Mouse (Mus musculus) testis, adult 2 months (tissue): Measurements from ENCODE around the gene Phka1. TPM values are rescaled to one million over a fixed set of nuclear protein-coding genes. Genes with fewer than 3 reads are reported as not detected.
A peak's percentile ranks its signal among the peaks of the same experiment; 100 is the strongest.

Source experiments
- H3K27ac ChIP-seq: fragments of 200-500 bp; 2 replicates; pipeline ENCODE4 v1.5.1; 2012; ENCODE audit warnings: low read depth, low read length; ENCODE audit not compliant: control insufficient read depth, insufficient read depth
- H3K27me3 ChIP-seq: fragments of 200-500 bp; 2 replicates; pipeline ENCODE4 v1.6.1; 2012; ENCODE audit warnings: mild to moderate bottlenecking, low read length, moderate library complexity; ENCODE audit not compliant: control insufficient read depth, insufficient read depth
- H3K36me3 ChIP-seq: fragments of 200-500 bp; 2 replicates; pipeline ENCODE4 v1.6.1; 2012; ENCODE audit warnings: mild to moderate bottlenecking, low read length; ENCODE audit not compliant: control insufficient read depth, insufficient read depth
- H3K4me1 ChIP-seq: fragments of 200-500 bp; 2 replicates; pipeline ENCODE4 v1.6.1; 2012; ENCODE audit warnings: low read length; ENCODE audit not compliant: control insufficient read depth, insufficient read depth
- H3K4me3 ChIP-seq: fragments of 200-500 bp; 2 replicates; pipeline ENCODE4 v1.5.1; 2012; ENCODE audit warnings: low read depth, mild to moderate bottlenecking, low read length, moderate library complexity, mixed read lengths; ENCODE audit not compliant: control insufficient read depth
- CTCF ChIP-seq: fragments of 200-500 bp; IDR thresholded peaks from 2 replicates; pipeline ENCODE4 v1.5.1; 2012; ENCODE audit warnings: low read depth, mild to moderate bottlenecking, inconsistent platforms, low read length, moderate library complexity; ENCODE audit not compliant: control insufficient read depth, insufficient read depth, insufficient replicate concordance
- POLR2A ChIP-seq: fragments of 200-500 bp; IDR thresholded peaks from 2 replicates; pipeline ENCODE4 v1.6.1; 2012; ENCODE audit warnings: low read depth, mild to moderate bottlenecking, inconsistent platforms, low read length, moderate library complexity; ENCODE audit not compliant: control insufficient read depth
- polyA plus RNA-seq: library from polyadenylated mRNA; depleted of rRNA; stranded (reverse); fragments of >200 nt; gene quantifications from 2 replicates; pipeline ENCODE4 v1.2.3, GENCODE M21; 2012

The Phka1 gene
- polyA plus RNA-seq, 1 experiment, result 3.4 TPM

GRCm38 (mm10) chrX:102644573-102644951 lies 516 bp upstream of the Phka1 start:
- H3K27ac ChIP-seq, result peak overlapping the region; percentile 7; the same call in 1 of the 2 replicates
- TF ChIP-seq CTCF (no peak), POLR2A (no peak)
- H3K4me3 ChIP-seq, result peak overlapping the region; percentile 88
- no peaks in the 10 kb centered on the region for H3K27me3 ChIP-seq
- no peaks in the 10 kb centered on the region for H3K36me3 ChIP-seq
- no peaks in the 10 kb centered on the region for H3K4me1 ChIP-seq

- Histone ChIP-seq H3K36me3 (no peaks in the 10 kb centered on the region), H3K27ac (no peak overlapping the region), H3K4me1 (no peaks in the 10 kb centered on the region), H3K4me3 (no peak overlapping the region), H3K27me3 (no peaks in the 10 kb centered on the region)
- TF ChIP-seq CTCF, result no peak
- TF ChIP-seq POLR2A, result no peak
These were observed 42.8 kb downstream of the Phka1 start for GRCm38 (mm10) chrX:102601269-102601668.

GRCm38 (mm10) chrX:102588560-102588959 lies 55.5 kb downstream of the Phka1 start:
- no peaks in the 10 kb centered on the region for H3K4me1 ChIP-seq
- no peaks in the 10 kb centered on the region for H3K27me3 ChIP-seq
- H3K36me3 ChIP-seq, result no peaks in the 10 kb centered on the region
- H3K4me3 ChIP-seq, result no peak overlapping the region
- TF ChIP-seq CTCF, result no peak
- TF ChIP-seq POLR2A, result no peak
- no peak overlapping the region for H3K27ac ChIP-seq

GRCm38 (mm10) chrX:102571186-102571585 lies 72.9 kb downstream of the Phka1 start:
- H3K27me3 ChIP-seq, result no peaks in the 10 kb centered on the region
- H3K27ac ChIP-seq, result no peak overlapping the region

GRCm38 (mm10) chrX:102556906-102557305 lies 87.1 kb downstream of the Phka1 start:
- no peaks in the 10 kb centered on the region for H3K4me1 ChIP-seq
- TF ChIP-seq CTCF (no peak), POLR2A (no peak)
- H3K27me3 ChIP-seq, result no peaks in the 10 kb centered on the region
- no peaks in the 10 kb centered on the region for H3K36me3 ChIP-seq
- no peak overlapping the region; the same call in 1 of the 2 replicates for H3K27ac ChIP-seq
- H3K4me3 ChIP-seq, result no peak overlapping the region

More at GRCm38 (mm10) chrX:102571186-102571585, 72.9 kb downstream of the Phka1 start:
- no peak overlapping the region for H3K4me3 ChIP-seq
- no peaks in the 10 kb centered on the region for H3K4me1 ChIP-seq
- TF ChIP-seq POLR2A, result no peak
- TF ChIP-seq CTCF, result no peak
- H3K36me3 ChIP-seq, result no peaks in the 10 kb centered on the region

DNA sequence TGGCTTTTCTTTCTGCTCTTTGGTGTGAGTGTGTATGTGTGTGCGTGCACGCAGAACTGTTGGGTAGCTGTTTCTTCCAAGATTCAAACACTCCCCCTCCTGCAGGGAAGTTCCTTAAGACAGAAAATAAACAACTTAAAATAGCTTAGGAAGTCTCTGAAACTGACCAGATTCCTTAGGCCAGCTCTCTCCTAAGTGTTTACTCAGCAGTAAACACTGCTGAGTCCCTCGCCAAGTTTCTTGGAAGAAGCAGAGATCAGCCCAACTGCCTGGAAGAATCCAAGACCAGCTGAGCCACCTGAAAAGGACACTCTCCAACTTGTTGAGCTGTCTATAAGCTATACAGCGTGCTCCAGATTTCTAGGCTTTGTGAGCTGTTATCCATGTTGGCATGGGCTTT lies 134.8 kb downstream of the Phka1 start:
- no peaks in the 10 kb centered on the region for H3K27me3 ChIP-seq

DNA sequence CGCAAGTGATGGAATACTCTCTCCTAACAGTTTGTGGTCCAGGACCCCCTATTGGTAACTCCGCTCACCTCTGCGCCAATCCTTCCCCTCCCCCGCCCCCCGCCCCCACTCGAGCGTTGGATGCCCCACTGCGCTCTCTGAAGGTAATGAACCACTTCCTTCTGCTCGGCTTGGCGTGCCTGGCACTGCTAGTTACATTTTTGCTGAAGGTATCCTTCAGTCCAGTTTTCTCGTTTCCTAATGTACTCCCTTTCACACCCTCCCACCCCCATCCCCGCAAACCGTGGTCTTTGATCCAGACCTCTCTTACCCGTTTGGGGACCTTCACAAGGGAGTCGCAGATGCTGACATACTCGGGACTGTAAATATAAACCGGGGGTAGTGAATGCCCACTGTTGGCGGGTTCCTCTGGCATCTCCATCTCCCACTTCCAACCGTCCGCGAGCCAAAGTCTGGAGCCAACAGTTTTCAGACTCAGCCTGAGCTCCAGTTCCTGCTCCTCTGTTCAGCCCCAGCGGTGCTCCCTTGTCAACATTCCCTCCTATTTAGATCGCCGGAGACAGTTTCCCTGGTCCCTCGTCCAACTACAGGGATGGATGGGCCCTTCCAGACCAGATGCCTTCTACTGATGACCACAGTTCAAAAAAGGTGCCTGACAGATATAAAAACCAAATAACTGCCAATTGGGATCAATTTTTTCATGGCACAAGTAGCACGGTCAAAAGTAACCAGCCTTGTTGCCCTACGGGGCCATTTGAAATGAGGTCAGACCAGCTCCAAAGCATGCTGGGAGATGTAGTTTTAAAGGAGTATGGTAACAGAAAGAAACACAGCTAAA lies 139.2 kb downstream of the Phka1 start, which contains the start of gene Hdac8:
Gene Hdac8, minus strand, starts transcription at position 716 of the 838 bp plus-strand sequence.
- H3K27me3 ChIP-seq, result no peaks in the 10 kb centered on the region
- TF ChIP-seq CTCF (no peak), POLR2A (no peak)
- no peaks in the 10 kb centered on the region for H3K4me1 ChIP-seq
- H3K27ac ChIP-seq, result peak within 1 kb of the TSS; percentile 80
- H3K4me3 ChIP-seq, result peak within 1 kb of the TSS; percentile 78
- H3K36me3 ChIP-seq, result no peaks in the 10 kb centered on the region

More for the DNA sequence above, 134.8 kb downstream of the Phka1 start:
- Histone ChIP-seq H3K36me3 (no peaks in the 10 kb centered on the region), H3K4me3 (no peak overlapping the region), H3K4me1 (no peaks in the 10 kb centered on the region), H3K27ac (no peak overlapping the region)
- TF ChIP-seq CTCF, result no peak
